25 mouse cellular contexts compared by ENCODE assay signal in the genomic region with DNA sequence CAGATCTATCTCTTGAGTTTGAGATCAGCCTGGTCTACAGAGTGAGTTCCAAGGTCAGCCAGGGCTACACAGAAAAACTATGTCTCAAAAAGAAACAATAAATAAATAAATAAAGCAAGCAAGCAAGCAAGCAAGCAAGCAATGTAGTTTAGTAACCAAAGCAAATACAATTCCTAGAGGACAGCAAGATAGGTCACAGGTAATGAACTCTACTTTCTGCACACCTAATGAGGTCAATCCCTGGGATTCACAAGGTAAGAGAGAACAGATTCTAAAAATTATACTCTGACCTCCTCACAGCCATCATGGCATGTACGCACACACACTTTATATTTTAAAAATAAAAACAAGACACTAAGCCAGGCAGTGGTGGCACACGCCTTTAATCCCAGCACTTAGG.
"Had no signal": no experiment of that assay in that cellular context is flagged by ENCODE, and none has a peak within 500 bp of the region (broad histone marks: within the 10 kb centered on the region; RNA-seq: fewer than 3 reads in every experiment).

No protein-coding gene starts in this region.

- H3K9me3 ChIP-seq: heart, embryonic 10.5 days; heart, embryonic 12.5 days; hindbrain, embryonic 10.5 days; hindbrain, embryonic 12.5 days; intestine, embryonic 15.5 days; limb, embryonic 13.5 days; limb, embryonic 15.5 days had no signal

- ATAC-seq: hindbrain, embryonic 16.5 days; inflammation-experienced regulatory T-cells, adult 6 months; intestine, embryonic 15.5 days; intestine, postnatal 0 days had no signal

- H3K9ac ChIP-seq: heart, embryonic 12.5 days; hindbrain, embryonic 12.5 days; hindbrain, embryonic 14.5 days; intestine, embryonic 15.5 days; limb, embryonic 13.5 days; limb, embryonic 15.5 days; liver, embryonic 14.5 days had no signal

- H3K27ac ChIP-seq: gastrocnemius, adult 2 months; heart, embryonic 10.5 days; hindbrain, embryonic 10.5 days; hindbrain, embryonic 12.5 days; hindbrain, embryonic 14.5 days; intestine, embryonic 15.5 days; limb, embryonic 13.5 days; limb, embryonic 15.5 days; liver, embryonic 14.5 days had no signal

- DNase-seq: gastrocnemius, adult 2 months; gastrocnemius, postnatal 10 days; gastrocnemius, postnatal 25 days; heart, adult 18-20 months; heart, postnatal 10 days; heart, postnatal 4 days; kidney, adult 18-20 months; kidney, adult 8-10 months; kidney, postnatal 10 days; kidney, postnatal 36 days; layer of hippocampus, adult 9-11 months; layer of hippocampus, postnatal 36 days; left cerebral cortex, postnatal 4 days had no signal

- H3K4me3 ChIP-seq: gastrocnemius, adult 2 months; heart, embryonic 10.5 days; heart, embryonic 12.5 days; hindbrain, embryonic 10.5 days; hindbrain, embryonic 12.5 days; intestine, embryonic 15.5 days; limb, embryonic 13.5 days; limb, embryonic 15.5 days had no signal
